Mouse (Mus musculus) MN1 (cell line): ENCODE data around the gene Dpysl5.

ENCODE experiments used
- DNase-seq: peaks from one replicate; pipeline ENCODE4 v3.0.0-alpha.2; 2016; ENCODE audit warnings: low spot score

Gene Dpysl5

GRCm38 (mm10) chr5:30824124-30824988 is 113.0 kb downstream of the Dpysl5 start:
- DNase-seq = no peak

- no peak for DNase-seq
Measured at GRCm38 (mm10) chr5:30825166-30825565, 113.8 kb downstream of the Dpysl5 start.

- DNase-seq = no peak
Measured at GRCm38 (mm10) chr5:30825821-30826220, 114.5 kb downstream of the Dpysl5 start.

GRCm38 (mm10) chr5:30833416-30833815 is 122.1 kb downstream of the Dpysl5 start:
- DNase-seq = no peak

- no peak for DNase-seq
Measured at GRCm38 (mm10) chr5:30839731-30840130, 128.4 kb downstream of the Dpysl5 start.

- no peak for DNase-seq
Measured at GRCm38 (mm10) chr5:30841896-30842295, 130.5 kb downstream of the Dpysl5 start.
